Mouse (Mus musculus): Measurements from ENCODE around the gene Tulp1.

- TF ChIP-seq CTCF (IDR thresholded peaks at IDR 0.05; ENCODE audit: low read depth, low read length) (no peak), POLR2A (IDR thresholded peaks at IDR 0.05; ENCODE audit: extremely low read depth, insufficient read depth, low read length) (no peak)
Measured at GRCm38 (mm10) chr17:28408251-28408918, 43.4 kb upstream of the Tulp1 start.

All from liver, adult 2 months (tissue).